Mouse (Mus musculus) urinary bladder, adult 2 months (tissue): ENCODE measurements around the gene Col26a1. TPM values are rescaled to one million over a fixed set of nuclear protein-coding genes. Genes with fewer than 3 reads are reported as not detected.
A peak's percentile ranks its signal among the peaks of the same experiment; 100 is the strongest.
"Not testable (repeated sequence)": the region's sequence is repeated elsewhere in the genome, so short reads cannot be mapped to it uniquely, and the experiment has no call there.

Experiments
- DNase-seq: peaks from one replicate; pipeline ENCODE4 v3.0.0; 2022; ENCODE audit warnings: low spot score
- polyA plus RNA-seq: library from polyadenylated mRNA; depleted of rRNA; stranded (reverse); fragments of >200 nt; gene quantifications from 2 replicates; pipeline ENCODE4 v1.2.3, GENCODE M21; 2012

The Col26a1 gene
- polyA plus RNA-seq, 1 experiment: 0.48 TPM

DNA sequence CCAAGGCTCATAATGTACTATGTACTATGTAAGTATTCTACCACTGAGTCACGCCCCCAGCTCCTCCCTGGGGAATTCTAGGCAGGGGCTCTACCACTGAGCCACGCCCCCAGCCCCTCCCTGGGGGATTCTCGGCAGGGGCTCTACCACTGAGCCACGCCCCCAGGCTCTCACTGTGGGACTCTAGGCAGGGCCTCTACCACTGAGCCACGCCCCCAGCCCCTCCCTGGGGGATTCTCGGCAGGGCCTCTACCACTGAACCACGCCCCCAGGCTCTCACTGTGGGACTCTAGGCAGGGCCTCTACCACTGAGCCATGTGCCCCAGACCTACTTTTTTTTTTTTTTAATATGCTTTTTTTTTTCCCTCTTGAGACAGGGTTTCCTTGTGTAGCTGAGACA, 129.8 kb downstream of the Col26a1 start:
- DNase-seq: not testable (repeated sequence)

- DNase-seq: no peak
Observed at GRCm38 (mm10) chr5:136752104-136752503, 130.9 kb downstream of the Col26a1 start.

- no peak for DNase-seq
Observed at GRCm38 (mm10) chr5:136746596-136746995, 136.4 kb downstream of the Col26a1 start.

DNA sequence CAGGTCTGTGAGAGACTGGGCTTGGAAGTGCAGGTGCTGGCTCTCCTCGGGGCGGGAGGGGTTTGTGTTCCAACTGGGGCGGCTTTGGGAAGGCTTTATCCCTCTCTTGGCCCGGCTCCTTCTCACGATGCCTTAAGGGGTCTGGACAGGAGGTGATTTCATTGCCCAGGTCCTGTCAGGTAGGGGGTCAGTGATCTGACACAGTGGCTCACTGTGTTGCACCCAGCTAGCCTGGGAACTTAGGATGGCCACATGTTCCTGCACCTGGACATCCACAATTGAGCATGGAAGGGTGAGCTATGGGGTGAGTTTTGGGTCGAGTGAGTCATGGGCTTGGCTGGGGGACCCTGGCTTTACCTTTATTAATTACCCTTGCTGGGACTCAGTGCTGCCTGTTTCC, 144.1 kb downstream of the Col26a1 start:
- no peak for DNase-seq

GRCm38 (mm10) chr5:136726271-136726670, 156.7 kb downstream of the Col26a1 start:
- not testable (repeated sequence) for DNase-seq

DNA sequence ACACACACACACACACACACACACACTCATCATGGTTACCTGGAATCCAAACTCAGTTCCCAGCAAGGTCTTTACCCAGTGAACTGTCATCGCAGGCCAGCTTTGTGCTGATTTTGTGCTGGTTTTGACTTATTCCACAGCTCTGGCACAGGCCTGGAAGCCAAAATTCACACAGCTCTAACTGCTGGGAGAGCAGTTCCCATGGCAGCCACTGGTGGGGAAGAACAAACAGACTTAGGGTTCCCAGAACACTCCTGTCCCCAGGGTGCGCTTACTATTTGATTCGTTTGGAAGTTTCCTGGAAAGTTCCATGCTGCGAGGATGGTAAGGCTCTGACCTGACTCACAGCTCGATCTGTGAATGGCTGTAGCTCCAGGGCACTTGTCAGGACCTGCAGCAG, 161.4 kb downstream of the Col26a1 start:
- DNase-seq: no peak

DNA sequence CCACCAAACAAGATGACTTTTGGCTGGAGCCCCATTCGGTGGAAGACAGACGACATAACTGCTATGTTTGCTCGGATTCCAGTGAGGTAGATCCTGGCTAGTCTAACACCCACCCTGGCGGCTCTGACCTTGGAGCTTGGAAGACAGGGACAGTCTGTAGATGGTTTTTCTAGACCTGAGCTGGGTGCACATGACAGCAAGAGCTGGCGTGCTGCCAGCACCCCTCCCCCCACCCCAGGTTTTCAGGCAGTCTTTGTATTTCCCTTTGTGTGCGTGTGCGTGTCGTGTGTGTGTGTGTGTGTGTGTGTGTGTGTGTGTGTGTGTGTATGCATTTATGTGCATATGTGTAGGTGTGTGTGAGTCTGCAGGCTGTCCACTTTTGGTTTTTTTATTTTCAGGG, 164.4 kb downstream of the Col26a1 start:
- no peak for DNase-seq

DNA sequence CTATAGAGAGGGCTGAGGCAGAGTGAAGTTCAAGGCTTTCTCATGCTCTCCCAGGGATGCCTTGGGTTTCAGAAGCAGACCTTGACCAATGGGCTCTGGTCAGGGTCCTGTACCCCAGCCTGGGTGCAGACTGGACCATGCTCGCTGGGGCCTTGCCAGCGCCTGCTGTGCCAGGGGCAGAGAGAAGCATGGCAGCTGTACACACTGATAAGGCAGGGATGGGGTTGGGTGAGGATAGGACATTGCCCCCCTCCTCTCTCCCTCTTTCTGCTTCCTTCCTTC, 165.5 kb downstream of the Col26a1 start:
- DNase-seq: no peak

DNA sequence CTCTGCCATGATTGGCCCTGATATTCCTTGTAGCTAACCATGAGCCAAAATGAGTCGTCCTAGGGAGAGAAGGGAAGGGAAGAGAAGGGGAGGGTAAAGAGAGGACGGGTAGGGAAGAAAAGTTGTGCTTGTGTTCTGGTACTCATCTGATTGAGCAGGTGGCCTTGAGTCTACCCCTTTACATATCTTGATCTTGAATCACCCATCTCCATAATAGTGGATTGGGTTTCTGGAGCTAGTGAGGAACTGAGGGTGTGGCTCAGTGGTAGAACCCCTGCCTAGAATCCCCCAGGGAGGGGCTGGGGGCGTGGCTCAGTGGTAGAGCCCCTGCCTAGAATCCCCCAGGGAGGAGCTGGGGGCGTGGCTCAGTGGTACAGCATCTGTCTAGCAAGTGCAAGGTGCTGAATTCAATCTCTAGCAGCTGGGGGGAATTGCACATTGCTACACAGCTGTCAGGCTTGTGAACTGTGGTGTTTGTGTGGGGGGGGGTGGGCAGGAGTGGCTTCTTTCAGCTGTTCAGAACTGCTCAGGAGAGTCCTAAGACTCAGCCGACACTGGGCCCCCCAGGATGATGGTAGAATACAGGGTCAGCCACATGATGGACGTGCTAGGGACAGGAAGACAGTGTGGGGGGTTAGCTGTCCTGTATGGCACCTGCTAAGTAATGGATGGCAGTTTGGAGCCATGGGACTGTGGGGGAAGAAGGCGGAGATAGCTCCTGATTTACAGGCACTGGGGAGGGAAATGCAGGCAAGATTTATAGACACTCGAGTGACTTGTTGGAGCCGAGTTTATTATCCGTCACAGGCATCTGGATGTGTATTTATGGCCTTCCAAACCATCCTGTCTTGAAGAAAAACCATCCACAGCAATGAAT, 166.1 kb downstream of the Col26a1 start:
- DNase-seq: no peak

GRCm38 (mm10) chr5:136714879-136715278, 168.1 kb downstream of the Col26a1 start:
- DNase-seq: no peak

DNA sequence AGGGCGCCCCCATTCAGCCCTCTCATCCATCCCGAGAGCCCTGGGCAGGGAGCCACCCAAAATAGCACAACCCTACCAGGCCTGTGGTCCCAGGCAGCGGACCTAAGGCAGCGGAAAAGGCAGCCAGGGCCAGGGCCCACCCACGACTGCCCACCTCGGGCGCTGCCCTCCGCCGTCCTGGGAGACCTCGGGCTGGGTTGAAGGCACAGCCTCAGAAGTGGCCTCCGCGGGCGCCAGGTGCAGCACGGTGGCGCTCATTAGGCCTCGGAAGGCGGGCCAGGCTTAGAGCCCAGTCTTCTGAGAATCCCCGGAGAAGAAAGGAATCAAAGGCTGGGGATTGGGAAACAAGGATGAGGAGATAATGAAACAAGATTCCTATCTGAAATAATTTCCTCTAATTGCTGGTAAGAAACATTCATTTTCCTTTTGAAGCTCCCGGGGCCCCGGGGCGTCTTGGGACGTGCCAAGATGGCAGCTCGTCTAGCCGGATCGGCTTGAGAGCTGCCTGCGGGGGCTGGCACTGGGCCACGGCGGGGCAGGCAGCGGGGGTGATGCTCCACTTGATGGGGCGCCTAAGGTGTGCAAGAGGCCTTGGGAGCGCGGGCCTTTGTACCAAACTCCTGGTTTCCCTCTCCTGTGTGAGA, 168.7 kb downstream of the Col26a1 start:
- DNase-seq: no peak

GRCm38 (mm10) chr5:136710742-136711141, 172.3 kb downstream of the Col26a1 start:
- no peak for DNase-seq

DNA sequence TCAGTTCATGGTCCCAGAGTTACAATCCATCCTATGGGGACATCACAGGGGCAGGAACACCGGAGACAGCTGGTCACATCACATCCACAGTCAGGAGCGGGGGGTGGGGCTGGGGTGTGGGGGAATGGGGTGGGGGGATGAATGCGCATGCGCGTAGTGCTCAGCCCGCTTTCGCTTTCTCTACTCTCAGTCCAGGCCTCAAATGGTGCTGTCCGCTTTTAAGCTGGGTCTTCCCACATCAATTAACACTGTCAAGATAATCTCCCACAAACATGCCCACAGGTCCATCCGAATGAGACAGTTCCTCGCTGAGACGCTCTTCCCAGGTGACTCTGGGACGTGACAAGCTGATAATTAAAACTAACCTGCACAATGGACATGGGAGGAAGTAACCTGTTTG, 174.9 kb downstream of the Col26a1 start:
- DNase-seq: no peak

DNA sequence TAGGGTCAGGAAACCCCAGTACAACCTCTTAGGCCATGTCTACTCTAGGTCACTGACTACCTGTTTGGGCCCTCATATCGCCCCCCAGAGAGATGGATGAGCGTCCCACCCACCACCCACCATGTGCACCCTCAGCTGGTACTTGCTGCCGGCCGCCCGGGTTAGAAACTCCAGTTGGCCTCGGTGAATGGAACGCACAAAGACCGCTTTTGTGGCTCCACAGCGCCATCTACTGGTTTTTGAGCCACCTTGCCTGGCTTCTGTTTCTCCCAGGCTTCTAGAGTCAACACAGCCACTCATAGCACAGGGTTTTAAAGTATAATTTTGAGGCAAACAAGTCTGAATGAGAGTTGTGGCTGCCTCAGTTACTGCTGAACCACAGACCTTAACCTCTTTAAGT, 176.2 kb downstream of the Col26a1 start:
- DNase-seq: peak; percentile 47

GRCm38 (mm10) chr5:136705532-136705931, 177.5 kb downstream of the Col26a1 start:
- no peak for DNase-seq

DNA sequence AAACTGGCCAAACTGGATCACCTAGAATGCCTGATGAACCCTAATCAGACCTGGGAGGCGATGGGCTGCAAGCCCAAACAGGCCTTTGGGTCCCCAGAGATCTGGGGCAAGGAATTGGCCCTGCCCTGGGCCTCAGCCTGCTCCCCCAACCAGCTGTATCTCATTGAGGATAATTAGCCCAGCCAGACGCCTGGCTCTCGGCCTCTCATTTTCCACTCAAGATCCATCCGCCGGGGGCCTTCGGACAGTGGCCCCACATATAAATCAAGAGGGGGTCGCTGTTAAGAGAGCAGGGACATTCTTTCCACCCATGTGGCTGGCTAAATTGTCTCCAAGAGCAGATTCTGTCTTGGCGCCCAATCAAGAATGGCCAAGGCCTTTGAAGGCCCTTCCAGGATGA, 178.9 kb downstream of the Col26a1 start:
- no peak for DNase-seq

DNA sequence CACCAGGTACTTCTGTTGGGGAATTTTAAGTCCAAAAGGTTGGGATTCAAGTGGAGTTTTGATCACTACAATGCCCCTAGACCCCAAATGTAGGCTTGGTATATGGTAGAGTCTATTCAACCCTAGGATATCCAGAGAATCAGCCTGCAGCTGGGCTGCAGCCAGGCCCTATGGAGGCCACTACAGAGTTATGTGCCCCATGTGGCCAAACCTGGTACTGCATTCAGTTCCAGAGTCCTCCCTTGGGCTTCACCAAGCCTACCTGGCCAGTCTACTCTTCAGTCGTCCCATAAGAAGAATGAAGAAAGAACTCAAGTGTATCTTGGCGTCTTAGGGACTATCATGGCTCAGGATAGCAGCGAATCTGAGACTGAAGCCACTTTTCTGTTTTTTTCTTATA, 179.3 kb downstream of the Col26a1 start:
- DNase-seq: peak; percentile 46

DNA sequence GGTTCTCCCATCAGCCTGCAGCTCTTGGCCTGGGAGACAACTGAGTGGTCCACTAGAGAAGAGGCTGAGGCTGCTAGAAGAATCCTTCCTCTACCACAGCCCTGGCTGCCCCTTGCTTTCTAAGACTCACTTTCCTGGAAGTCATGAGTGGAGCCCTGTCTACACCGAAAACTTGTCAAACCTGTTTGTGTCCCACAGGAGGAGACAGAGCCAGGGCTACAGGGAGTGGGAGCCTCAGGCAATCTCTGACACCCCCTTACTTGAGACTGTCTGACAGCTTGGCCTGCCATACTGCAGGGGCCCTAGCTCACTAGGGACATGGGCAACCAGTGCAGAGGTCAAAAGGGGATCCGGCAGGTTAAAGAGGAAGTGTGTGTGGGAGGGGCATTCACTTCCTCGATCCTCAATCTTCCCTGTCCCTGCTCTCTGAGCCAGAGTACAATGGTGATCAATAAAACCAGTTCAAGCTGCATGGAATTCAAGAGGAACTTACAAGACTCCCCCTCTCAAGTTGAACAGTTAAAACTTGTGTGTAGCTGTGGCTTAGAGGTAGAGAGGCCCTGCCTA, 180.8 kb downstream of the Col26a1 start:
- DNase-seq: no peak

GRCm38 (mm10) chr5:136697618-136698017, 185.4 kb downstream of the Col26a1 start:
- no peak for DNase-seq

- no peak for DNase-seq
Observed at GRCm38 (mm10) chr5:136696516-136696915, 186.5 kb downstream of the Col26a1 start.

- DNase-seq: no peak
Observed at GRCm38 (mm10) chr5:136694976-136695375, 188.0 kb downstream of the Col26a1 start.

- no peak for DNase-seq
Observed at GRCm38 (mm10) chr5:136693418-136693817, 189.6 kb downstream of the Col26a1 start.

DNA sequence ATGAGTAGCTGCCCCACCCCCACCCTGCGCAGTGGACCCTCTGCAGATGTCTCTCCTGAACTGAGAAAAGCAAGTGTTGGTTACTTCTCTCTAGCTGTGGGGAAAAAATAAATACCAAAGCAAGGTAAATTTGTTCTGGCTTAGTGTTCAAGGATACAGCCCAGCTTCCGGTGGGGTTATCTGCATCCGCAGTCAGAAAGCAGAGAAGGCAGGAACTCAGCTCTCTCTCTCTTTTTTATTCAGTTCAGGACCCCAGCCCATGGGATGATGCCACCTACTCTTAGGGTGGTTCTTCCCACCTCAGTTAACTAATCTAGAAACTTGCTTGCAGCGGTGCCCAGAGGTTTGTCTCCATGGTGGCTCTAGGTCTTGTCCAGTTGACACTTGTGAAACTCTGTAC, 190.2 kb downstream of the Col26a1 start, which contains the start of gene Myl10:
Gene Myl10 (plus strand): TSS at position 363 of the 400 bp plus-strand sequence.
- no peak for DNase-seq
